Mouse (Mus musculus) heart, embryonic 14.5 days (tissue): ENCODE data around the gene Dctn5. TPM values are rescaled to one million over a fixed set of nuclear protein-coding genes. Genes with fewer than 3 reads are reported as not detected.
"Not testable (repeated sequence)": the region's sequence is repeated elsewhere in the genome, so short reads cannot be mapped to it uniquely, and the experiment has no call there.

Experiments used
- ATAC-seq: fragments of 200-750 bp; cut with Nextera tagmentation; 2 replicates; pipeline ENCODE4 v1.8.0; 2017; ENCODE audit warnings: low read depth, moderate TSS enrichment; ENCODE audit not compliant: insufficient number of reproducible peaks, insufficient read depth, low FRiP score
- H3K27ac ChIP-seq, 2 experiments: fragments of 200-500 bp in 1 of 2; fragments of 300-500 bp in 1 of 2; sonication (generic) in 1 of 2; replicated peaks in 1 of 2; 2 replicates each; pipeline ENCODE4 v1.5.1; 2012 to 2014; ENCODE audit warnings: low read depth in 2 of 2, low read length in 2 of 2, control low read depth in 1 of 2, mild to moderate bottlenecking in 1 of 2, mixed read lengths in 1 of 2; ENCODE audit not compliant: control insufficient read depth in 1 of 2, insufficient read depth in 1 of 2
- H3K27me3 ChIP-seq: fragments of 300-500 bp; sonication (generic); 2 replicates; pipeline ENCODE4 v1.6.1; 2014; ENCODE audit warnings: mild to moderate bottlenecking, low read length, control low read depth; ENCODE audit not compliant: control insufficient read depth, insufficient read depth
- H3K36me3 ChIP-seq: fragments of 300-500 bp; sonication (generic); 2 replicates; pipeline ENCODE4 v1.6.1; 2014; ENCODE audit warnings: mild to moderate bottlenecking, control low read depth, low read length, mixed read lengths; ENCODE audit not compliant: control insufficient read depth, insufficient read depth
- H3K4me1 ChIP-seq, 2 experiments: fragments of 200-500 bp in 1 of 2; fragments of 300-500 bp in 1 of 2; sonication (generic) in 1 of 2; 2 replicates each; pipeline ENCODE4 v1.6.1; 2012 to 2014; ENCODE audit warnings: low read length in 2 of 2, control low read depth in 1 of 2, mixed read lengths in 1 of 2; ENCODE audit not compliant: control insufficient read depth in 2 of 2, insufficient read depth in 2 of 2
- H3K4me2 ChIP-seq: fragments of 300-500 bp; sonication (generic); 2 replicates; pipeline ENCODE4 v1.6.1; 2014; ENCODE audit warnings: mild to moderate bottlenecking, low read length
- H3K4me3 ChIP-seq, 2 experiments: fragments of 200-500 bp in 1 of 2; fragments of 300-500 bp in 1 of 2; sonication (generic) in 1 of 2; 2 replicates each; pipeline ENCODE4 v1.5.1; 2012 to 2014; ENCODE audit warnings: low read length in 2 of 2, mild to moderate bottlenecking in 2 of 2, control low read depth in 1 of 2, low read depth in 1 of 2, moderate library complexity in 1 of 2; ENCODE audit not compliant: control insufficient read depth in 1 of 2, insufficient read depth in 1 of 2
- H3K9ac ChIP-seq: fragments of 300-500 bp; sonication (generic); 2 replicates; pipeline ENCODE4 v1.6.1; 2014; ENCODE audit warnings: mild to moderate bottlenecking, low read length
- H3K9me3 ChIP-seq: fragments of 300-500 bp; sonication (generic); 2 replicates; pipeline ENCODE4 v1.6.1; 2016; ENCODE audit warnings: low read length, control low read depth; ENCODE audit not compliant: control insufficient read depth
- WGBS: fragments of 180-500 bp; shearing (Covaris S2); extraction: QIAGEN DNeasy Blood & Tissue Kit; methylation state at CpG from one replicate; pipeline ENCODE4 v1.1.7; 2014; 5-methylcytosine and 5-hydroxymethylcytosine counted together
- polyA plus RNA-seq: library from polyadenylated mRNA; unstranded; fragments of >200 nt; fragmentation: Nextera tagmentation; extraction: Ambion mirVana; gene quantifications from 2 replicates; pipeline ENCODE4 v1.2.1, GENCODE M21; 2014

Gene Dctn5
- 73.3 and 74.6 TPM in 2 replicates for polyA plus RNA-seq

DNA sequence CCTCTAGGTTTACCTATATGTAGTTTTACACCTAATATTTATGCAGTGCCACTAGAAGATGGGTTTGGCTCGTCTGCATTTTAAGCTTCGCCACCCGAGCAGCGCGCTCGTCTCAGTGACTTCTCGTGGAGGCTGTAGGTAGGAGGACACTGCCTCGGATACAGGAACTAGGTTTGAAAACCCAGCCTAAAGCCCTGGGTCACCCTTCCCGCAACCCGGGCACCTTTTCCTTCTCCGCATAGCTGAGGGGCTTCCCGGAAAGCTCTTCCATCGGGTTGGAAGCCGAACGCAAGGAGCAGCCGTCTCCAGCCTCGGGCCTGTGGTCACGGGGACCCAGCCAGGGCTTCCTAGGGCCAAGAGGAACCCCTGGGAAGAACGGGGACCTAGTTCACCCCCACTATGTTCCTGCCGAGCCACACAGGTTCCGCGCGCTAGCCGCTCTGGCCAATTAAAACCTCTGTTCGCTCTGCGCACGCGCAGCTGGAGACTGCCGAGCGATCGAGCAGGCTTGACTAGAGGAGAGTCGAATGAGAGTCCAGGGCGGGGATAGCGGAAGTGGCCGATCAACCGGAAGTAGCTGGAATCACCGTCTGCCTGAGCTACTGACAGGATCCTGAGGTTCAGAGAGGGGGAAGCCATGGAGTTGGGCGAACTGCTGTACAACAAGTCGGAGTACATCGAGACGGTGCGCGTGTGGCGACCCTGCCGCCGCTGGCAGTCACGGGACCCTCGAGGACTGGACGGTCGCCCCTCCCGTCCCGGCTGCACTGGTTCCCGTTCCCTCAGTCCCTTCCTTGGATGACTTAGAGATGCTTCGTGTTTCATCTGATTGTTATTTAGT is at the start of gene Dctn5, which contains the start of gene Palb2:
TSS of gene Dctn5 (plus strand) at position 545 of the 841 bp plus-strand sequence.
TSS of gene Palb2 (minus strand) at position 489 of the 841 bp plus-strand sequence.
- peak within 1 kb of the TSS; percentile 91 for H3K9ac ChIP-seq
- H3K4me3 ChIP-seq, result peak within 1 kb of the TSS; percentile 88 to 89
- H3K27ac ChIP-seq, result peak within 1 kb of the TSS; percentile 41 to 48; a peak in 1 of 4 replicates
- peaks cover 2 to 11% of the 10 kb centered on the region in 2 experiments; a peak in 3 of 4 replicates for H3K4me1 ChIP-seq
- H3K27me3 ChIP-seq, result no peaks in the 10 kb centered on the region
- peak within 1 kb of the TSS; percentile 86 for H3K4me2 ChIP-seq
- WGBS, result under 1% methylated on average over 54 of the region's 54 CpGs
- peaks cover 45% of the 10 kb centered on the region for H3K36me3 ChIP-seq
- H3K9me3 ChIP-seq, result no peaks in the 10 kb centered on the region
- ATAC-seq, result peak; percentile 95

GRCm38 (mm10) chr7:122087195-122087982 is 45.5 kb upstream of the Dctn5 start:
- H3K9me3 ChIP-seq, result no peaks in the 10 kb centered on the region
- no peak for ATAC-seq
- H3K4me1 ChIP-seq, result peaks cover 0 to 3% of the 10 kb centered on the region in 2 experiments; a peak in 1 of 4 replicates
- 88% methylated on average over 11 of the region's 11 CpGs for WGBS
- no peak overlapping the region for H3K4me2 ChIP-seq
- no peak overlapping the region for H3K9ac ChIP-seq
- H3K4me3 ChIP-seq, result no peak overlapping the region
- H3K36me3 ChIP-seq, result peaks cover 86% of the 10 kb centered on the region
- no peaks in the 10 kb centered on the region for H3K27me3 ChIP-seq
- no peak overlapping the region for H3K27ac ChIP-seq

- WGBS, result 98% methylated on average over 2 of the region's 2 CpGs
- Histone ChIP-seq H3K36me3 (peaks cover 94% of the 10 kb centered on the region), H3K4me2 (no peak overlapping the region), H3K27me3 (no peaks in the 10 kb centered on the region), H3K9ac (no peak overlapping the region), H3K4me1 (peaks cover 0 to under 1% of the 10 kb centered on the region in 2 experiments; a peak in 1 of 4 replicates), H3K27ac (no peak overlapping the region), H3K4me3 (no peak overlapping the region), H3K9me3 (no peaks in the 10 kb centered on the region)
- ATAC-seq, result no peak
Observed at GRCm38 (mm10) chr7:122094564-122095330, 38.1 kb upstream of the Dctn5 start.

GRCm38 (mm10) chr7:122098009-122098408 is 34.8 kb upstream of the Dctn5 start:
- Histone ChIP-seq H3K4me3 (no peak overlapping the region), H3K4me1 (peaks cover 4 to 14% of the 10 kb centered on the region in 2 experiments), H3K4me2 (no peak overlapping the region), H3K36me3 (peaks cover 65% of the 10 kb centered on the region), H3K27me3 (no peaks in the 10 kb centered on the region), H3K9me3 (no peaks in the 10 kb centered on the region), H3K9ac (no peak overlapping the region), H3K27ac (no peak overlapping the region)
- 91% methylated on average over 3 of the region's 3 CpGs for WGBS
- ATAC-seq, result no peak

DNA sequence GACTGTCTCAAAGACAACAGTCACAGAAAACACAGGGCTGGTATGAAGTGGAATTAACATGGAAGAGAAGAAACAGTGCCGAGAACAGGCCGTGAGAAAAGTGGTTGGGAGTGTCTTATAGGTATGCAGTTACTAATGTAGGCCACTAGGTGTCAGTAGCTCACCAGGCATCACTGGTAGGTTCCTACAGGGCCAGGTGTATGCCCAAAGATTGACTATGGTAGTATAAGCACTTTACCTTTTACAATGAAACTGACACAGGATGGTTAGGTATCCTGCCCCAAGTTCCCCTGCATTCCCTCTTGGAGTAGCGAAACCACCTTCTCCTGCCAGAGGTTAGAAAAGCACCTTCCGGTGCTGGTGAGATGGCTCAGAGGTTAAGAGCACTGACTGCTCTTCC is 33.6 kb upstream of the Dctn5 start:
- Histone ChIP-seq H3K27me3 (no peaks in the 10 kb centered on the region), H3K4me3 (no peak overlapping the region), H3K4me2 (no peak overlapping the region), H3K27ac (no peak overlapping the region), H3K9ac (no peak overlapping the region), H3K36me3 (peaks cover 52% of the 10 kb centered on the region), H3K9me3 (no peaks in the 10 kb centered on the region), H3K4me1 (peaks cover 4 to 14% of the 10 kb centered on the region in 2 experiments)
- WGBS, result 51% methylated on average over 4 of the region's 4 CpGs
- no peak for ATAC-seq

GRCm38 (mm10) chr7:122101014-122101746 is 31.7 kb upstream of the Dctn5 start:
- peak overlapping the region; percentile 91 for H3K9ac ChIP-seq
- H3K27me3 ChIP-seq, H3K9me3 ChIP-seq: not testable (repeated sequence)
- peak overlapping the region; percentile 63 to 75 for H3K27ac ChIP-seq
- H3K4me2 ChIP-seq, result peak overlapping the region; percentile 95
- peak overlapping the region; percentile 71 to 75 for H3K4me3 ChIP-seq
- H3K36me3 ChIP-seq, result peaks cover 33% of the 10 kb centered on the region
- WGBS, result 5% methylated on average over 25 of the region's 28 CpGs
- peak; percentile 77 for ATAC-seq
- H3K4me1 ChIP-seq, result peaks cover 4 to 14% of the 10 kb centered on the region in 2 experiments
